ENCODE assay signal across 11 mouse cellular contexts in the genomic region with DNA sequence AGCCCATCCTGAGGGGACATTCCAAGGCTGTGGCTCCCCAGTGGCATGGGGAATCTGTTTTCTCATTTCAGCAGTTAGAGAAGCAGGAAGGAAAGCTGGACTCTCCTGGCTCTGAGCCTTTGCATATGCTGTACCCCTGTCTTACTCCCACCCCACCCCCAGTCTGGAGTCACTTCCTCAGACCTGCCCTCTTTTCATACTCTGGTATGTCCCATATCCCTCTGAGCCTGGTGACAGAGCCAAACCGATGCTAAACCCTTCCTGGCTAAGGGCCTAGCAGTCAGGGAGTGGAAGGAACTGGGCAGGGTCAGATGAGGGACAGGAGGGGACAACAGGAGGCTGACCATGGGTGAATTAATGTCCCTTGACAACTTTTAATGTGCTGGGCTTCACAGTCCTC.
A peak's percentile ranks its signal among the peaks of the same experiment; 100 is the strongest.
DNase-seq lines count a peak whose midpoint lies in the region; ATAC-seq and TF ChIP-seq lines count a peak whose summit lies in the region.
"Had no signal": no experiment of that assay in that cellular context is flagged by ENCODE, and none has a peak within 500 bp of the region (broad histone marks: within the 10 kb centered on the region; RNA-seq: fewer than 3 reads in every experiment).

No protein-coding gene starts in this region.

- no peaks in the 10 kb centered on the region for H3K36me3 ChIP-seq in lung, postnatal 0 days (ENCODE audit: insufficient read depth, low read length)
- no peaks in the 10 kb centered on the region for H3K36me3 ChIP-seq in forebrain, embryonic 15.5 days

- TF ChIP-seq CTCF in lung, postnatal 0 days (IDR thresholded peaks at IDR 0.05) = no peak

- TF ChIP-seq EP300 in lung, postnatal 0 days (IDR thresholded peaks at IDR 0.05) = peak; percentile 68

- peak; percentile 34 for DNase-seq in left cerebral cortex, postnatal 4 days
- no peak for DNase-seq in left cerebral cortex, adult 9 months (ENCODE audit: low spot score in 2 of 2)
- peak; percentile 21 to 59 for DNase-seq in heart, adult 9 months (ENCODE audit: low spot score in 2 of 2)
- DNase-seq in kidney, adult 18-20 months = peak; percentile 13
- DNase-seq in lung, postnatal 0 days (ENCODE audit: low spot score) = peak; percentile 67
- no peak for DNase-seq in thymus, postnatal 25 days
- DNase-seq in left cerebral cortex, adult 11 months (ENCODE audit: low spot score) = no peak

- H3K4me2 ChIP-seq in lung, postnatal 0 days (replicated peaks; ENCODE audit: low read depth, low read length) = no peak overlapping the region
- H3K4me2 ChIP-seq in forebrain, embryonic 15.5 days (replicated peaks) = no peak overlapping the region
- H3K4me2 ChIP-seq: forebrain, embryonic 13.5 days; hindbrain, embryonic 14.5 days had no signal

- H3K4me1 ChIP-seq in lung, postnatal 0 days (ENCODE audit: insufficient read depth, low read depth, low read length) = peaks cover 5% of the 10 kb centered on the region; the same call in 1 of the 2 replicates
- H3K4me1 ChIP-seq in forebrain, embryonic 15.5 days = no peaks in the 10 kb centered on the region
- H3K4me1 ChIP-seq: forebrain, embryonic 13.5 days had no signal

- no peaks in the 10 kb centered on the region for H3K9me3 ChIP-seq in lung, postnatal 0 days (ENCODE audit: low read length)
- no peaks in the 10 kb centered on the region for H3K9me3 ChIP-seq in forebrain, embryonic 15.5 days
- H3K9me3 ChIP-seq: forebrain, embryonic 13.5 days had no signal

- H3K4me3 ChIP-seq in lung, postnatal 0 days (ENCODE audit: low read depth, low read length) = no peak overlapping the region
- no peak overlapping the region for H3K4me3 ChIP-seq in forebrain, embryonic 15.5 days
- H3K4me3 ChIP-seq: forebrain, embryonic 13.5 days had no signal

- peak; percentile 93 for ATAC-seq in lung, postnatal 0 days
- ATAC-seq in forebrain, embryonic 15.5 days (replicated peaks) = no peak
- ATAC-seq: activated CD4-positive, CD25-positive, alpha-beta regulatory T cell, adult 4 months; forebrain, embryonic 13.5 days had no signal

- intact Hi-C loops in left cerebral cortex, postnatal 4 days (cut with DNase I) = no loop called here

- H3K9ac ChIP-seq in lung, postnatal 0 days (replicated peaks; ENCODE audit: low read depth) = no peak overlapping the region
- no peak overlapping the region for H3K9ac ChIP-seq in forebrain, embryonic 15.5 days (replicated peaks)
- H3K9ac ChIP-seq: forebrain, embryonic 13.5 days; hindbrain, embryonic 14.5 days had no signal

- WGBS in lung, postnatal 0 days = 12% methylated on average over 1 of the region's 1 CpGs
- WGBS in forebrain, embryonic 15.5 days = 50% methylated on average over 1 of the region's 1 CpGs

- no peak overlapping the region for H3K27ac ChIP-seq in lung, postnatal 0 days (ENCODE audit: low read length)
- no peak overlapping the region for H3K27ac ChIP-seq in forebrain, embryonic 15.5 days (replicated peaks)
- H3K27ac ChIP-seq: forebrain, embryonic 13.5 days; hindbrain, embryonic 14.5 days had no signal

- H3K27me3 ChIP-seq in lung, postnatal 0 days (replicated peaks; ENCODE audit: insufficient read depth, low read length) = no peaks in the 10 kb centered on the region
- H3K27me3 ChIP-seq in forebrain, embryonic 15.5 days = no peaks in the 10 kb centered on the region
- H3K27me3 ChIP-seq: forebrain, embryonic 13.5 days had no signal

Comparison
In these comparisons a context has a peak if more than half of its experiments do, and no peak if none do; other contexts are left out.
1. DNase-seq: peak in left cerebral cortex, postnatal 4 days (single experiment), heart, adult 9 months (2 of 2), kidney, adult 18-20 months (single experiment) and lung, postnatal 0 days (single experiment); none in left cerebral cortex, adult 9 months (0 of 2), thymus, postnatal 25 days (single experiment) and left cerebral cortex, adult 11 months (single experiment).